Mouse (Mus musculus) thymus, adult 2 months (tissue): Measurements from ENCODE around the gene Sugct.
"Not testable (repeated sequence)": the region's sequence is repeated elsewhere in the genome, so short reads cannot be mapped to it uniquely, and the experiment has no call there.

Experiments
- CTCF ChIP-seq: fragments of 200-500 bp; IDR thresholded peaks from 2 replicates; pipeline ENCODE4 v1.5.1; 2012; ENCODE audit warnings: mild to moderate bottlenecking, control low read depth, low read length, moderate library complexity, borderline replicate concordance; ENCODE audit not compliant: control insufficient read depth, poor library complexity, insufficient read depth; ENCODE audit errors: extremely low read depth
- POLR2A ChIP-seq: fragments of 200-500 bp; IDR thresholded peaks from 2 replicates; pipeline ENCODE4 v1.6.1; 2012; ENCODE audit warnings: mild to moderate bottlenecking, low read length, control low read depth, moderate library complexity; ENCODE audit not compliant: control insufficient read depth, poor library complexity, insufficient read depth; ENCODE audit errors: extremely low read depth

- not testable (repeated sequence) for TF ChIP-seq CTCF, POLR2A
These were observed 865.1 kb downstream of the Sugct start for GRCm38 (mm10) chr13:16830291-16830690.
